Mouse (Mus musculus): Measurements from ENCODE around the gene Rbfox2. TPM values are rescaled to one million over a fixed set of nuclear protein-coding genes. Genes with fewer than 3 reads are reported as not detected.

The Rbfox2 gene
- polyA plus RNA-seq, 1 experiment from 2014 or later = 81.9 TPM

DNA sequence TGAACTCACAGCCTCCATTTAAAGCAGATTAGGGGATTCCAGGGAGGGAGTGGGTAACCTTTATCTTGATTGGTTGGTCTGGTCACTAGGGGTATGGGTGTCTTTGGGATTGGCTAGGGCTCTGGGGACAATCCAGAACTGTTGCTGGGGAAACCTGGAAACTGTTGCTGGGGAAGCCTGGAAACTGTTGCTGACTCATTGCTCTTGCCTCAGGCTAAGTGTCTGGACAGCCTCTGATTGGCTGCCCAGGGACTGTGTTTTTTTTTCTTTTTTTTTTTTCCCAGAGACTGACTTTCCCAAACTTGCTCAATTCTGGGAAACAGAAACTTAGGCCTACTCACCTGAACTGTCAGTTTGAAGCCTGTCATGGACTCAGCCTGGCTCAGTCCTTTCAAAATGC lies 248.2 kb downstream of the Rbfox2 start:
- DNase-seq (ENCODE audit: low spot score) = no peak
- Histone ChIP-seq H3K36me3 (replicated peaks; ENCODE audit: control insufficient read depth, insufficient read depth, low read depth, low read length) (no peaks in the 10 kb centered on the region), H3K4me1 (ENCODE audit: control insufficient read depth, insufficient read depth, low read length) (no peaks in the 10 kb centered on the region)

DNA sequence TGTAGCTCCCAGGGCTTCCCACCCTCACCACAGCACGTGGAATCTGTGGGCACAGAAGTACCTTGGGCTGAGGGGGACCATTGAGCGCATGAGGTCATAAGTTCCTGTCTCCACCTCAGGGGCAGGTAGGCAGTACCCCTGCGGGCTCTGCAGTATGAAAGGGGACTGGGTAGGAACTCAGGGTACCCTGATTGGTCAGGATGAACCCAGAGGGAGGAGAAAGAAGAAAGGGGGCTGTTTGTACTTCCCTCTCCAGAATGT lies 250.1 kb downstream of the Rbfox2 start:
- Histone ChIP-seq H3K36me3 (replicated peaks; ENCODE audit: control insufficient read depth, insufficient read depth, low read depth, low read length) (no peaks in the 10 kb centered on the region), H3K27ac (replicated peaks; ENCODE audit: low read depth, low read length) (0 out of 2 replicates have a peak overlapping the region, but pooled peaks have one; percentile 25), H3K9ac (replicated peaks; ENCODE audit: low read length) (no peak overlapping the region; the same call in 1 of the 2 replicates), H3K4me3 (ENCODE audit: low read depth, low read length) (no peak overlapping the region), H3K9me3 (replicated peaks; ENCODE audit: control insufficient read depth, low read length) (no peaks in the 10 kb centered on the region), H3K4me1 (ENCODE audit: control insufficient read depth, insufficient read depth, low read length) (no peaks in the 10 kb centered on the region), H3K27me3 (ENCODE audit: control insufficient read depth, insufficient read depth, low read length) (no peaks in the 10 kb centered on the region), H3K4me2 (ENCODE audit: low read depth, low read length) (no peak overlapping the region)
- DNase-seq (ENCODE audit: low spot score) (no peak), ATAC-seq (replicated peaks; ENCODE audit: insufficient number of reproducible peaks, low FRiP score, low TSS enrichment, low read depth) (no peak)
- WGBS = 61% methylated on average over 3 of the region's 3 CpGs

More for the DNA sequence above, 248.2 kb downstream of the Rbfox2 start:
- no peak overlapping the region for H3K27ac ChIP-seq (replicated peaks; ENCODE audit: low read depth, low read length)
- ATAC-seq (replicated peaks; ENCODE audit: insufficient number of reproducible peaks, low FRiP score, low TSS enrichment, low read depth) = no peak
- H3K9ac ChIP-seq (replicated peaks; ENCODE audit: low read length) = no peak overlapping the region
- no peak overlapping the region for H3K4me2 ChIP-seq (ENCODE audit: low read depth, low read length)
- H3K27me3 ChIP-seq (ENCODE audit: control insufficient read depth, insufficient read depth, low read length) = no peaks in the 10 kb centered on the region
- no peak overlapping the region for H3K4me3 ChIP-seq (ENCODE audit: low read depth, low read length)
- H3K9me3 ChIP-seq (replicated peaks; ENCODE audit: control insufficient read depth, low read length) = no peaks in the 10 kb centered on the region

DNA sequence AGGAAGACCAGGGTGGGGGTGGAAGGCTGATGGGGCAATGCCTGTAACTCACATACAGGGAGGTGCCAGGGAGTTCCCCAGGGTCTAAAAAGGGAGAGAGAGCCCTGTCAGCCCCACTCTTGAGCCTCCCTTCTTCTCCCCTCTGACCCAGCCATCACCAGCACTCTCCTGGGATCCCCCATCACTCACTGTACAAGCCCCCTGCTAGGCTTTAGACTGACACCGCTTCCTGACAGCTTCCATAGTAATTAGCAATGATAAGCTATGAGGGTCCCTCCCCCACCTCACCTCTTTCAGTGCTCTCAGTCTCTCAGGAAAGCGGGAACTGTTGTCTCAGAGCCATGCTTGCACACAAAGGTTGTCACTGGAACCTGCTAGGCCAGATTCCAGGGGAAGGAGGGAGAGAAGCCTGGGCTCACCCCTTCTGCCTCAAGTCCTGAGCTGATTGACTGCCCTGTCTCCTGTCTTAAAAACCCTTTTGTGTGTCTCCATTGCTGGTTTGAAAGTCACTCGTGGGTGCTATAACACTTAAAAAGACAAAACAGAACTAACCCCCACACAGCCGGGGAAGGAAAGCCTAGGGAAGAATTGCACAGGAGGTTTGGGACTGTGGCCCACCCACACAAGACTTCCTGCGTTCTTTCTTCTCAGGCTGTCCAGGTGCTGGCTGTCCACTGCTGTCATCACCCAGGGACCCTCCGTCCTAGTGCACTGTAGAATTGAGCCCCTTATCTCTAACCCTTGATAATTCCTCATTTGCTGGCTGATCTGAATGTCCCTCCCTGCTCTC lies 250.6 kb downstream of the Rbfox2 start:
- peak; percentile 77 for ATAC-seq (replicated peaks; ENCODE audit: insufficient number of reproducible peaks, low FRiP score, low TSS enrichment, low read depth)
- DNase-seq (ENCODE audit: low spot score) = peak; percentile 67
- H3K9ac ChIP-seq (replicated peaks; ENCODE audit: low read length) = peak overlapping the region; percentile 7; the same call in 1 of the 2 replicates
- 40% methylated on average over 6 of the region's 6 CpGs for WGBS
- no peak overlapping the region for H3K4me2 ChIP-seq (ENCODE audit: low read depth, low read length)
- H3K4me1 ChIP-seq (ENCODE audit: control insufficient read depth, insufficient read depth, low read length) = no peaks in the 10 kb centered on the region
- no peaks in the 10 kb centered on the region for H3K9me3 ChIP-seq (replicated peaks; ENCODE audit: control insufficient read depth, low read length)
- H3K27me3 ChIP-seq (ENCODE audit: control insufficient read depth, insufficient read depth, low read length) = no peaks in the 10 kb centered on the region
- H3K27ac ChIP-seq (replicated peaks; ENCODE audit: low read depth, low read length) = 0 out of 2 replicates have a peak overlapping the region, but pooled peaks have one; percentile 25
- H3K36me3 ChIP-seq (replicated peaks; ENCODE audit: control insufficient read depth, insufficient read depth, low read depth, low read length) = no peaks in the 10 kb centered on the region
- H3K4me3 ChIP-seq (ENCODE audit: low read depth, low read length) = no peak overlapping the region

DNA sequence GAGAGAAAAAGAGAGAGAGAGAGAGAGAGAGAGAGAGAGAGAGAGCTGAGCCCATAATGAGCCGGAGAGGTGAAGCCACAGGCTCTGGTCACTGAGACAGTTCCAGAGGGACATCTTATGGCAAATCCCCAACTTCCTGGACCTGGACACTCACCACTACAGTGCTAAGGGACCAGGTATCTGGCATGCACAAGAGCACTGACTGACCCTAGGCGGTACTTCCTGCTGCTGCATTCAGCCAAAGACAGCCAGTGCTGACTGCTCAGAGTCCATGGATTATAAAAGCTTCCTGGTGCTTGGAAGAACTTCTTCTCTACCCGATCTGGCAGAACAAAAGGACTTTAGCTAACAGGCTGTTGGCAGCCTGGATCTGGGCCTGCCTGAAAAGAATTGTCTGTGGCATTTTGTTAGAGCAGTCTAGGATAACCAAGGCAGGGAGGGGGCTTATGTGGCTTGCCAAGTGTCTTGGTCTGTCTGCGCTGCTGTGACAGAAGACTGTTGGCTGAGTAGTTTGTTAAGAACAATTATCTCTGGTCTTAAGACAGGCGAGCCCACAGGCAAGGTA lies 252.1 kb downstream of the Rbfox2 start:
- Histone ChIP-seq H3K27me3 (ENCODE audit: control insufficient read depth, insufficient read depth, low read length) (no peaks in the 10 kb centered on the region), H3K4me3 (ENCODE audit: low read depth, low read length) (no peak overlapping the region), H3K9ac (replicated peaks; ENCODE audit: low read length) (no peak overlapping the region), H3K9me3 (replicated peaks; ENCODE audit: control insufficient read depth, low read length) (no peaks in the 10 kb centered on the region), H3K27ac (replicated peaks; ENCODE audit: low read depth, low read length) (no peak overlapping the region), H3K4me1 (ENCODE audit: control insufficient read depth, insufficient read depth, low read length) (no peaks in the 10 kb centered on the region), H3K36me3 (replicated peaks; ENCODE audit: control insufficient read depth, insufficient read depth, low read depth, low read length) (no peaks in the 10 kb centered on the region), H3K4me2 (ENCODE audit: low read depth, low read length) (no peak overlapping the region)
- DNase-seq (ENCODE audit: low spot score) (no peak), ATAC-seq (replicated peaks; ENCODE audit: insufficient number of reproducible peaks, low FRiP score, low TSS enrichment, low read depth) (no peak)
- WGBS = 66% methylated on average over 5 of the region's 5 CpGs

DNA sequence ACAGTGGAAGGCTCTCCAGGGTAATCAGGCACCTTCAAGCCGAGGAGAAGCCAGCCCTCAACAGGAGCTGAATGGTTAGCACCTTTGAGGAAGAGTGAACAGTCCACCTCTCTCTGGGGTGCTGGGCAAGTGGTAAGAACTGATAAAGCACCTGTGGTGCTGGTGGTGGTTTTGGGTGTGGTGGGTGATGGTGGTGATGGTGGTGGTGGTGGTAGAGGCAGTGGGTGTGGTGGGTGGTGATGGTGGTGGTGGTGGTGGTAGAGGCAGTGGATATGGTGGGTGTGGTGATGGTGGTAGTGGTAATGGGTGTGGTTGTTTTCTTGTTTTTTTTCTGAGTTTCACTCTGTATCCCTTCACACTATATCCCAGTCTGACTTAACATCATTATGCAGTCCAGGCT lies 253.8 kb downstream of the Rbfox2 start:
- H3K4me2 ChIP-seq (ENCODE audit: low read depth, low read length) = no peak overlapping the region
- H3K9me3 ChIP-seq (replicated peaks; ENCODE audit: control insufficient read depth, low read length) = no peaks in the 10 kb centered on the region
- no peak overlapping the region for H3K27ac ChIP-seq (replicated peaks; ENCODE audit: low read depth, low read length)
- WGBS = 93% methylated on average over 1 of the region's 1 CpGs
- no peaks in the 10 kb centered on the region for H3K4me1 ChIP-seq (ENCODE audit: control insufficient read depth, insufficient read depth, low read length)
- ATAC-seq (replicated peaks; ENCODE audit: insufficient number of reproducible peaks, low FRiP score, low TSS enrichment, low read depth) (no peak), DNase-seq (ENCODE audit: low spot score) (no peak)
- no peaks in the 10 kb centered on the region for H3K27me3 ChIP-seq (ENCODE audit: control insufficient read depth, insufficient read depth, low read length)
- H3K4me3 ChIP-seq (ENCODE audit: low read depth, low read length) = no peak overlapping the region
- no peaks in the 10 kb centered on the region for H3K36me3 ChIP-seq (replicated peaks; ENCODE audit: control insufficient read depth, insufficient read depth, low read depth, low read length)
- H3K9ac ChIP-seq (replicated peaks; ENCODE audit: low read length) = no peak overlapping the region

DNA sequence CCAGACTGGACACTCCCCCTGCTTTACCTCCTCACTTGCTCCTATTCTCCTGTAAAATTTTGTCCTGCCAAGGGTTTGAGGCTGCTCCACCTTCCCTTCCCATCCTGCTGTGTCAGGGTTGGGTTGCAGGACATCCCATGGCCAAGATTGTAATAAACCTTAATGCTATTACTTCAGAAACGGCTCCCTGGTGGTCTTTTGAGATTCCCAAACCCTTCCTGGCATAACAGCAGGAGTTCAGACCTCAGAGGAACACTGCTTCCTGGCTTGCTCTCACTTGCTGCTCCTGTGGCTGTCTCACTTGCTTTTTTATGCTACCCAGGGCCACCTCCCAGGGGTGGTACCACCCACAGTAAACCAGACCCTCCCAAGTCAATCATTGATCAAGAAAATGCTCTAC lies 254.6 kb downstream of the Rbfox2 start:
- Histone ChIP-seq H3K36me3 (replicated peaks; ENCODE audit: control insufficient read depth, insufficient read depth, low read depth, low read length) (no peaks in the 10 kb centered on the region), H3K4me2 (ENCODE audit: low read depth, low read length) (no peak overlapping the region), H3K27me3 (ENCODE audit: control insufficient read depth, insufficient read depth, low read length) (no peaks in the 10 kb centered on the region), H3K4me3 (ENCODE audit: low read depth, low read length) (no peak overlapping the region), H3K27ac (replicated peaks; ENCODE audit: low read depth, low read length) (no peak overlapping the region), H3K4me1 (ENCODE audit: control insufficient read depth, insufficient read depth, low read length) (no peaks in the 10 kb centered on the region), H3K9me3 (replicated peaks; ENCODE audit: control insufficient read depth, low read length) (no peaks in the 10 kb centered on the region), H3K9ac (replicated peaks; ENCODE audit: low read length) (no peak overlapping the region)
- ATAC-seq (replicated peaks; ENCODE audit: insufficient number of reproducible peaks, low FRiP score, low TSS enrichment, low read depth) (no peak), DNase-seq (ENCODE audit: low spot score) (no peak)
- 37% methylated on average over 1 of the region's 1 CpGs for WGBS

DNA sequence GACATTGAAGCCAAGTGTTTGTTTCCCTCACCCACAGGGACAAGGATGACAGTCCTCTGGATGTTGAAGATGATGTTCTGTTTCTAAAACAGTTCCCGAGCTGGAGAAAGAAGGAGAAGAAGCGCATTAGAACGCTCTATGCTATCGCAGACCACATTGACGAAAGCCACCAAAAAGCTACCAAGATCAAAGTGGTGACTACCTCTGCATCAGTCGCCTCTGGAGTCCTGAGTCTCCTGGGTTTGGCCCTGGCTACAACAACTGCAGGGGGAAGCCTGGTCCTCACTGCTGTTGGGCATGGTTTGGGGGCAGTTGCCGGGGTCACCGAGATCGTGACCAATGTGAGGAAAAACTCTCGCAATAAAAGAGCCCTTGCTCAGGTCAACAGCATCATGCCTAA lies 256.2 kb downstream of the Rbfox2 start, which contains the start of gene Mb:
Gene Mb (minus strand): TSS at position 101 of the 400 bp plus-strand sequence.
- no peak for DNase-seq (ENCODE audit: low spot score)
- WGBS = 91% methylated on average over 10 of the region's 10 CpGs
- no peak within 1 kb of the TSS for H3K4me2 ChIP-seq (ENCODE audit: low read depth, low read length)
- H3K36me3 ChIP-seq (replicated peaks; ENCODE audit: control insufficient read depth, insufficient read depth, low read depth, low read length) = no peaks in the 10 kb centered on the region
- H3K9me3 ChIP-seq (replicated peaks; ENCODE audit: control insufficient read depth, low read length) = no peaks in the 10 kb centered on the region
- no peak for ATAC-seq (replicated peaks; ENCODE audit: insufficient number of reproducible peaks, low FRiP score, low TSS enrichment, low read depth)
- no peaks in the 10 kb centered on the region for H3K4me1 ChIP-seq (ENCODE audit: control insufficient read depth, insufficient read depth, low read length)
- H3K27ac ChIP-seq (replicated peaks; ENCODE audit: low read depth, low read length) = no peak within 1 kb of the TSS
- H3K9ac ChIP-seq (replicated peaks; ENCODE audit: low read length) = no peak within 1 kb of the TSS
- no peak within 1 kb of the TSS for H3K4me3 ChIP-seq (ENCODE audit: low read depth, low read length)
- no peaks in the 10 kb centered on the region for H3K27me3 ChIP-seq (ENCODE audit: control insufficient read depth, insufficient read depth, low read length)

DNA sequence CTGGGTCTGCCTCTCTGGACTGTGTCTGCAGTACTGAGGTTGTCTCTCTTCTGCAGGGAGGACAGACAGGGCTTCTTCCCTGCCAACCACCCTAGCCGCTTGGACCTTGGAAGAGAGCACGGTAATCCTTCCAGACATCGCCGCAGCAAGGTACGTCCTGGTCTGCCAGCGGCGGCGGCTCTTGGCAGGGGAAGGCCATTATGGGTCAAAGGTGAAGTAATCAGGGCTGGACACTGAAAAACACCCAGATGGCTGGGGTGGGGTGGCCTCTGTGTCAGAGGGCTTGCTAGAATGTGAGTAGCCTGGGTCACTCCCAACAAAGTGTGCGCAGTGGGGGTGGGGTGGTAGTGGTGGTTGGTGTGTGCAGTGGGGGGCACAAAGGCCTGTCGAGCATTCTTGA lies 261.2 kb downstream of the Rbfox2 start:
- ATAC-seq (replicated peaks; ENCODE audit: insufficient number of reproducible peaks, low FRiP score, low TSS enrichment, low read depth) (no peak), DNase-seq (ENCODE audit: low spot score) (no peak)
- Histone ChIP-seq H3K4me2 (ENCODE audit: low read depth, low read length) (no peak overlapping the region), H3K4me3 (ENCODE audit: low read depth, low read length) (no peak overlapping the region), H3K36me3 (replicated peaks; ENCODE audit: control insufficient read depth, insufficient read depth, low read depth, low read length) (no peaks in the 10 kb centered on the region), H3K27me3 (ENCODE audit: control insufficient read depth, insufficient read depth, low read length) (no peaks in the 10 kb centered on the region), H3K27ac (replicated peaks; ENCODE audit: low read depth, low read length) (no peak overlapping the region), H3K4me1 (ENCODE audit: control insufficient read depth, insufficient read depth, low read length) (no peaks in the 10 kb centered on the region; the same call in 1 of the 2 replicates), H3K9ac (replicated peaks; ENCODE audit: low read length) (no peak overlapping the region), H3K9me3 (replicated peaks; ENCODE audit: control insufficient read depth, low read length) (no peaks in the 10 kb centered on the region)
- 26% methylated on average over 10 of the region's 10 CpGs for WGBS

All from embryonic facial prominence, embryonic 11.5 days (tissue).